Mouse (Mus musculus): ENCODE measurements around the gene Coq6.

GRCm38 (mm10) chr12:84358699-84359098, 2.8 kb upstream of the Coq6 start:
- TF ChIP-seq TAL1 (IDR thresholded peaks at IDR 0.05; ENCODE audit: low read length) (peak; percentile 50; the same call in 2 of the 3 replicates), GATA1 (IDR thresholded peaks at IDR 0.05; ENCODE audit: low read length) (0 out of 2 replicates have a peak, but pooled peaks have one; percentile 28)
